ENCODE assay signal across 8 mouse cellular contexts in the genomic region with DNA sequence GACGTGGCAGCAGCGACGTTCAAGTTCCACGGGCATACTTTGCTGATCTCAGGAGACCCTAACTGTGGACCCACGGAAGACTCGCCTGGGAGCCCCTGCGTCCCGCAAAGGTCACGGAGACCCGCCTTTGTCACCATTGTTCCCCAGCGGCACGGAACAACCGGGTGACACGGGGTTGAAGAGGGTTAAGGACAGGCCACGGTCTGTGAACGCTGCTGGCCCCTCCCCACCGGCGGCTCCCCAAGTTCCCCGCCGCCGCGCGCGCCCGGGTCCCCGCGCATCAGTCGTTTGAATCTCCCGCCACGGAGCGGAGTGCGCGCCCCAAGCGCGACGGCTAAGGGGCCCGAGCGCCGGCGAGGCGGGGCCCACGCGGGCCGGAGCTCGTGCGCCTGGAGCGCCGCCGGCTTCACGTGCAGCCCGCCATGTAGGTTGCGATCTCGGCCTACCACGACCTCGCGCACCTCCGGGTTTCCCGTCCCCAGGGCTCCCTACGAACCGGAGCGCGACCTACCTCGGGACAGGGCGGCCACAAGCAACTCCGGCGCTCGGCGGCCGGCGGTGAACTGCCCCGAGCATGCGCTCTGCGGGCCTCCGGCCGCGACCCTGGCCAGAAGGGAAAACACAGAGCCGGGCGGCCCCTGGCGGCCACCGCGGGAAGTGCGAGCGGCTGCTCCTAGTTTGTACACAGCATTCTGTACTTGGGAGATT. TPM values are rescaled to one million over a fixed set of nuclear protein-coding genes. Genes with fewer than 3 reads are reported as not detected.
A peak's percentile ranks its signal among the peaks of the same experiment; 100 is the strongest.
DNase-seq lines count a peak whose midpoint lies in the region; ATAC-seq and TF ChIP-seq lines count a peak whose summit lies in the region.

No protein-coding gene starts in this region.

- peak overlapping the region; percentile 62 for H3K4me3 ChIP-seq in cortical plate, adult 2 months (ENCODE audit: insufficient read depth, low read length)

- TF ChIP-seq POLR2A in cortical plate, adult 2 months (IDR thresholded peaks at IDR 0.05; ENCODE audit: extremely low read depth, insufficient read depth, low read length) = peak; percentile 39; the same call in 1 of the 2 replicates

- peak; percentile 94 for ATAC-seq in megakaryocyte, adult 5-6 weeks (ENCODE audit: poor library complexity, severe bottlenecking)

- DNase-seq in adipocyte (ENCODE audit: low spot score) = peak; percentile 89
- DNase-seq in gastrocnemius, adult 8-10 months (ENCODE audit: low spot score in 2 of 2) = peak; percentile 92 to 94
- DNase-seq in hindlimb bud, embryonic 11.5 days (ENCODE audit: extremely low spot score, low read depth, low spot score) = peak; percentile 68
- peak; percentile 86 to 97 for DNase-seq in left cerebral cortex, adult 8-10 months (ENCODE audit: low spot score in 2 of 2)
- peak; percentile 92 for DNase-seq in right cerebral cortex, adult 18-20 months
- DNase-seq in urinary bladder, postnatal 10 days (ENCODE audit: low spot score) = peak; percentile 86

- no peak overlapping the region for H3K27ac ChIP-seq in cortical plate, adult 2 months (ENCODE audit: insufficient read depth, low read length)

- peak; percentile 65 for TF ChIP-seq CTCF in cortical plate, adult 2 months (IDR thresholded peaks at IDR 0.05; ENCODE audit: extremely low read depth, insufficient read depth, low read length)

- no peaks in the 10 kb centered on the region for H3K4me1 ChIP-seq in cortical plate, adult 2 months (ENCODE audit: control insufficient read depth, insufficient read depth, low read length)

RNA-seq across cellular contexts. Expression of a gene that starts 8.1 kb away (rescaled TPM):
- 8.8 and 9.2 TPM in 2 replicates for polyA plus RNA-seq in cortical plate, adult 2 months (2012; rRNA removed)
- 1 to 10 TPM; 4.8 to 8.4 (median 8.1) TPM for total RNA-seq in gastrocnemius, adult 8-10 months (2022)
- 10 to 100 TPM; 12.0 to 15.5 (median 14.2) TPM for total RNA-seq in left cerebral cortex, adult 8-10 months (2022)
- total RNA-seq in megakaryocyte, adult 5-6 weeks (2015) = 14.0 TPM in 2 replicates
- 20.4 and 21.0 TPM in 2 replicates for total RNA-seq in megakaryocyte, adult 5-6 weeks (2017)

RNA-seq across cellular contexts. Expression of a gene that starts 16.0 kb away (rescaled TPM):
- polyA plus RNA-seq in cortical plate, adult 2 months (2012; rRNA removed) = 14.9 and 16.6 TPM in 2 replicates
- 10 to 100 TPM in 3 of 4 experiments, 1 to 10 TPM in 1; 9.4 to 13.4 (median 11.1) TPM for total RNA-seq in gastrocnemius, adult 8-10 months (2022)
- total RNA-seq in left cerebral cortex, adult 8-10 months (2022) = 10 to 100 TPM; 20.6 to 30.6 (median 29.0) TPM
- 25.3 and 32.6 TPM in 2 replicates for total RNA-seq in megakaryocyte, adult 5-6 weeks (2015)
- total RNA-seq in megakaryocyte, adult 5-6 weeks (2017) = 22.6 and 25.7 TPM in 2 replicates

RNA-seq across cellular contexts. Expression of a gene that starts 42.1 kb away (rescaled TPM):
- 3.8 and 5.3 TPM in 2 replicates for polyA plus RNA-seq in cortical plate, adult 2 months (2012; rRNA removed)
- 1 to 10 TPM in 1 of 4 experiments, under 1 TPM in 1, not detected in 2; 0.58 to 1.5 TPM for total RNA-seq in gastrocnemius, adult 8-10 months (2022)
- 1 to 10 TPM; 1.5 to 3.3 (median 2.3) TPM for total RNA-seq in left cerebral cortex, adult 8-10 months (2022)
- not detected in 2 replicates for total RNA-seq in megakaryocyte, adult 5-6 weeks (2015)
- not detected in 2 replicates for total RNA-seq in megakaryocyte, adult 5-6 weeks (2017)
